Mouse (Mus musculus): ENCODE measurements around the gene Tmem132a. TPM values are rescaled to one million over a fixed set of nuclear protein-coding genes. Genes with fewer than 3 reads are reported as not detected.

Gene Tmem132a
- total RNA-seq, 2 experiments from 2014 or later: 22.3 to 23.1 TPM

GRCm38 (mm10) chr19:10878201-10878837 is 8.6 kb upstream of the Tmem132a start:
- no peak for DNase-seq

GRCm38 (mm10) chr19:10871328-10871961 is 1.7 kb upstream of the Tmem132a start:
- no peak for DNase-seq

GRCm38 (mm10) chr19:10870676-10871075 is 936 bp upstream of the Tmem132a start:
- DNase-seq: no peak

- DNase-seq: peak; percentile 88
These were observed 377 bp downstream of the Tmem132a start for GRCm38 (mm10) chr19:10869241-10869885.

- DNase-seq: no peak
These were observed 1.1 kb downstream of the Tmem132a start for GRCm38 (mm10) chr19:10868623-10869141.

GRCm38 (mm10) chr19:10867946-10868622 is 1.7 kb downstream of the Tmem132a start:
- DNase-seq: no peak

GRCm38 (mm10) chr19:10866351-10866750 is 3.4 kb downstream of the Tmem132a start:
- no peak for DNase-seq

GRCm38 (mm10) chr19:10860072-10860497 is 9.7 kb downstream of the Tmem132a start:
- DNase-seq: no peak

- no peak for DNase-seq
These were observed 13.2 kb downstream of the Tmem132a start for GRCm38 (mm10) chr19:10856520-10856919.

- DNase-seq: no peak
These were observed 14.3 kb downstream of the Tmem132a start for GRCm38 (mm10) chr19:10855422-10855821.

- peak; percentile 84 for DNase-seq
These were observed 22.2 kb downstream of the Tmem132a start for GRCm38 (mm10) chr19:10847311-10848087.

GRCm38 (mm10) chr19:10846150-10846549 is 23.6 kb downstream of the Tmem132a start:
- DNase-seq: no peak

- no peak for DNase-seq
These were observed 24.3 kb downstream of the Tmem132a start for GRCm38 (mm10) chr19:10845454-10845853.

GRCm38 (mm10) chr19:10844206-10844605 is 25.5 kb downstream of the Tmem132a start:
- DNase-seq: no peak

- no peak for DNase-seq
These were observed 26.8 kb downstream of the Tmem132a start for GRCm38 (mm10) chr19:10842914-10843313.

GRCm38 (mm10) chr19:10841721-10842626 is 27.8 kb downstream of the Tmem132a start:
- no peak for DNase-seq

GRCm38 (mm10) chr19:10839010-10839892 is 30.5 kb downstream of the Tmem132a start, which contains the start of gene Slc15a3:
Gene Slc15a3, plus strand, starts transcription at chr19:10839727.
- DNase-seq: no peak

- DNase-seq: no peak
These were observed 34.1 kb downstream of the Tmem132a start for GRCm38 (mm10) chr19:10835671-10836070.

- no peak for DNase-seq
These were observed 36.1 kb downstream of the Tmem132a start for GRCm38 (mm10) chr19:10833611-10834010.

- DNase-seq: no peak
These were observed 37.7 kb downstream of the Tmem132a start for GRCm38 (mm10) chr19:10832030-10832429.

Measured in adrenal gland, postnatal 10 days (tissue).